Mouse (Mus musculus) embryonic stem cell, embryonic (primary cell): ENCODE measurements at regions not wholly inside any gene's neighbourhood (a gene's known extent, or its start where the extent isn't known, plus 50 kb on each side); places are given as distances from the start of the nearest gene placed in this dataset.

Experiments
- CTCF ChIA-PET, 4 experiments: fragments of 300-600 bp in 2 of 4; fragments of 350-600 bp in 2 of 4; sonication (Branson Sonifier 250); formaldehyde crosslinking; loops; one replicate each; lab custom pipeline; 2022; ENCODE audit warnings: inconsistent platforms in 2 of 4; lab: Charles Lee
- POLR2A ChIA-PET, 4 experiments: fragments of 300-600 bp in 2 of 4; fragments of 350-600 bp in 2 of 4; sonication (Branson Sonifier 250); formaldehyde crosslinking; loops; one replicate each; lab custom pipeline; 2022; ENCODE audit warnings: antibody characterized with exemption in 4 of 4, inconsistent platforms in 1 of 4; lab: Charles Lee

GRCm38 (mm10) chr13:97427537-97427936 is 186.6 kb downstream of the Enc1 start:
- CTCF ChIA-PET = no interaction called here
- POLR2A ChIA-PET = no interaction called here

GRCm38 (mm10) chr13:97425731-97426130 is 184.8 kb downstream of the Enc1 start:
- POLR2A ChIA-PET = interaction anchor here in 1 of 4 experiments (1.0 kb wide), 1 partner anchor 10 kb away, joined by 3 read pairs; no protein-coding TSS in a partner anchor
- CTCF ChIA-PET = interaction anchor here in 1 of 4 experiments (0.8 kb wide), 1 partner anchor 258 kb away, joined by 21 read pairs; no protein-coding TSS in a partner anchor

- CTCF ChIA-PET = no interaction called here
- POLR2A ChIA-PET = interaction anchor here in 3 of 4 experiments (0.5 to 1.8 kb wide), 7 partner anchors 9 to 184 kb away, joined by 3 to 7 read pairs (median 3); no protein-coding TSS in a partner anchor
Observed at GRCm38 (mm10) chr13:97423911-97424310, 183.0 kb downstream of the Enc1 start.

- ChIA-PET CTCF (no interaction called here), POLR2A (interaction anchor here in 3 of 4 experiments (0.5 to 1.8 kb wide), 10 partner anchors 9 to 184 kb away, joined by 3 to 7 read pairs (median 3); no protein-coding TSS in a partner anchor)
Observed at GRCm38 (mm10) chr13:97423298-97423817, 182.5 kb downstream of the Enc1 start.

GRCm38 (mm10) chr13:97422897-97423296 is 182.0 kb downstream of the Enc1 start:
- ChIA-PET CTCF (no interaction called here), POLR2A (interaction anchor here in 3 of 4 experiments (0.5 to 1.8 kb wide), 5 partner anchors 10 to 37 kb away, joined by 3 to 7 read pairs (median 3); no protein-coding TSS in a partner anchor)

- ChIA-PET CTCF (no interaction called here), POLR2A (no interaction called here)
Observed at GRCm38 (mm10) chr13:97421831-97422230, 180.9 kb downstream of the Enc1 start.

- POLR2A ChIA-PET = interaction anchor here in 1 of 4 experiments (0.7 to 1.8 kb wide), 4 partner anchors 12 to 23 kb away, joined by 3 to 9 read pairs (median 6); no protein-coding TSS in a partner anchor
- CTCF ChIA-PET = no interaction called here
Observed at GRCm38 (mm10) chr13:97420773-97421172, 179.9 kb downstream of the Enc1 start.

- ChIA-PET POLR2A (interaction anchor here in 1 of 4 experiments (1.1 kb wide), 1 partner anchor 10 kb away, joined by 3 read pairs; no protein-coding TSS in a partner anchor), CTCF (no interaction called here)
Observed at GRCm38 (mm10) chr13:97419100-97419499, 178.2 kb downstream of the Enc1 start.

- ChIA-PET POLR2A (interaction anchor here in 2 of 4 experiments (1.1 to 1.2 kb wide), 2 partner anchors 11 to 64 kb away, joined by 3 read pairs; no protein-coding TSS in a partner anchor), CTCF (no interaction called here)
Observed at GRCm38 (mm10) chr13:97418681-97419080, 177.8 kb downstream of the Enc1 start.

- POLR2A ChIA-PET = interaction anchor here in 2 of 4 experiments (1.0 to 1.3 kb wide), 5 partner anchors 10 to 105 kb away, joined by 3 to 5 read pairs (median 3); no protein-coding TSS in a partner anchor
- CTCF ChIA-PET = no interaction called here
Observed at GRCm38 (mm10) chr13:97418081-97418480, 177.2 kb downstream of the Enc1 start.

- ChIA-PET POLR2A (interaction anchor here in 1 of 4 experiments (0.8 to 1.2 kb wide), 3 partner anchors 9 to 20 kb away, joined by 3 read pairs; no protein-coding TSS in a partner anchor), CTCF (no interaction called here)
Observed at GRCm38 (mm10) chr13:97415927-97416709, 175.2 kb downstream of the Enc1 start.

- CTCF ChIA-PET = interaction anchor here in 1 of 4 experiments (1.1 kb wide), 1 partner anchor 523 kb away, joined by 4 read pairs; no protein-coding TSS in a partner anchor
- POLR2A ChIA-PET = interaction anchor here in 2 of 4 experiments (0.6 to 2.1 kb wide), 5 partner anchors 10 to 133 kb away, joined by 3 to 6 read pairs (median 3); no protein-coding TSS in a partner anchor
Observed at GRCm38 (mm10) chr13:97415381-97415780, 174.5 kb downstream of the Enc1 start.

- POLR2A ChIA-PET = interaction anchor here in 1 of 4 experiments (1.9 kb wide), 1 partner anchor 71 kb away, joined by 5 read pairs; no protein-coding TSS in a partner anchor
Observed at GRCm38 (mm10) chr13:97412151-97412550, 171.2 kb downstream of the Enc1 start.

GRCm38 (mm10) chr13:97410550-97411201 is 169.8 kb downstream of the Enc1 start:
- CTCF ChIA-PET = interaction anchor here in 1 of 4 experiments (0.5 kb wide), 1 partner anchor 133 kb away, joined by 3 read pairs; no protein-coding TSS in a partner anchor
- POLR2A ChIA-PET = interaction anchor here in 1 of 4 experiments (1.0 to 1.9 kb wide), 5 partner anchors 9 to 170 kb away, joined by 3 to 5 read pairs (median 3); partner anchors contain the start of gene Enc1

More at GRCm38 (mm10) chr13:97412151-97412550, 171.2 kb downstream of the Enc1 start:
- CTCF ChIA-PET = no interaction called here

- CTCF ChIA-PET = no interaction called here
Observed at GRCm38 (mm10) chr13:97409891-97410525, 169.1 kb downstream of the Enc1 start.

GRCm38 (mm10) chr13:97409291-97409780 is 168.4 kb downstream of the Enc1 start:
- CTCF ChIA-PET = no interaction called here
- POLR2A ChIA-PET = interaction anchor here (0.5 to 3.4 kb wide), 25 partner anchors 11 to 469 kb away, joined by 3 to 17 read pairs (median 4); no protein-coding TSS in a partner anchor

More at GRCm38 (mm10) chr13:97409891-97410525, 169.1 kb downstream of the Enc1 start:
- POLR2A ChIA-PET = interaction anchor here in 2 of 4 experiments (0.6 to 3.4 kb wide), 12 partner anchors 8 to 470 kb away, joined by 3 to 17 read pairs (median 4); no protein-coding TSS in a partner anchor
